Mouse (Mus musculus) heart, embryonic 14.5 days (tissue): ENCODE measurements at regions not wholly inside any gene's neighbourhood (a gene's known extent, or its start where the extent isn't known, plus 50 kb on each side); places are given as distances from the start of the nearest gene placed in this dataset.

Source experiments
- ATAC-seq: fragments of 200-750 bp; cut with Nextera tagmentation; 2 replicates; pipeline ENCODE4 v1.8.0; 2017; ENCODE audit warnings: low read depth, moderate TSS enrichment; ENCODE audit not compliant: insufficient number of reproducible peaks, insufficient read depth, low FRiP score
- H3K27ac ChIP-seq, 2 experiments: fragments of 200-500 bp in 1 of 2; fragments of 300-500 bp in 1 of 2; sonication (generic) in 1 of 2; replicated peaks in 1 of 2; 2 replicates each; pipeline ENCODE4 v1.5.1; 2012 to 2014; ENCODE audit warnings: low read depth in 2 of 2, low read length in 2 of 2, control low read depth in 1 of 2, mild to moderate bottlenecking in 1 of 2, mixed read lengths in 1 of 2; ENCODE audit not compliant: control insufficient read depth in 1 of 2, insufficient read depth in 1 of 2
- H3K27me3 ChIP-seq: fragments of 300-500 bp; sonication (generic); 2 replicates; pipeline ENCODE4 v1.6.1; 2014; ENCODE audit warnings: mild to moderate bottlenecking, low read length, control low read depth; ENCODE audit not compliant: control insufficient read depth, insufficient read depth
- H3K36me3 ChIP-seq: fragments of 300-500 bp; sonication (generic); 2 replicates; pipeline ENCODE4 v1.6.1; 2014; ENCODE audit warnings: mild to moderate bottlenecking, control low read depth, low read length, mixed read lengths; ENCODE audit not compliant: control insufficient read depth, insufficient read depth
- H3K4me1 ChIP-seq, 2 experiments: fragments of 200-500 bp in 1 of 2; fragments of 300-500 bp in 1 of 2; sonication (generic) in 1 of 2; 2 replicates each; pipeline ENCODE4 v1.6.1; 2012 to 2014; ENCODE audit warnings: low read length in 2 of 2, control low read depth in 1 of 2, mixed read lengths in 1 of 2; ENCODE audit not compliant: control insufficient read depth in 2 of 2, insufficient read depth in 2 of 2
- H3K4me2 ChIP-seq: fragments of 300-500 bp; sonication (generic); 2 replicates; pipeline ENCODE4 v1.6.1; 2014; ENCODE audit warnings: mild to moderate bottlenecking, low read length
- H3K4me3 ChIP-seq, 2 experiments: fragments of 200-500 bp in 1 of 2; fragments of 300-500 bp in 1 of 2; sonication (generic) in 1 of 2; 2 replicates each; pipeline ENCODE4 v1.5.1; 2012 to 2014; ENCODE audit warnings: low read length in 2 of 2, mild to moderate bottlenecking in 2 of 2, control low read depth in 1 of 2, low read depth in 1 of 2, moderate library complexity in 1 of 2; ENCODE audit not compliant: control insufficient read depth in 1 of 2, insufficient read depth in 1 of 2
- H3K9ac ChIP-seq: fragments of 300-500 bp; sonication (generic); 2 replicates; pipeline ENCODE4 v1.6.1; 2014; ENCODE audit warnings: mild to moderate bottlenecking, low read length
- H3K9me3 ChIP-seq: fragments of 300-500 bp; sonication (generic); 2 replicates; pipeline ENCODE4 v1.6.1; 2016; ENCODE audit warnings: low read length, control low read depth; ENCODE audit not compliant: control insufficient read depth
- WGBS: fragments of 180-500 bp; shearing (Covaris S2); extraction: QIAGEN DNeasy Blood & Tissue Kit; methylation state at CpG from one replicate; pipeline ENCODE4 v1.1.7; 2014; 5-methylcytosine and 5-hydroxymethylcytosine counted together

GRCm38 (mm10) chr3:123805338-123805737, 114.7 kb upstream of the Ndst3 start:
- Histone ChIP-seq H3K9ac (no peak overlapping the region), H3K4me3 (no peak overlapping the region), H3K4me2 (no peak overlapping the region), H3K4me1 (no peaks in the 10 kb centered on the region), H3K27me3 (no peaks in the 10 kb centered on the region), H3K9me3 (no peaks in the 10 kb centered on the region), H3K27ac (no peak overlapping the region), H3K36me3 (no peaks in the 10 kb centered on the region)
- 79% methylated on average over 3 of the region's 3 CpGs for WGBS
- ATAC-seq: no peak

GRCm38 (mm10) chr3:123806050-123806449, 115.4 kb upstream of the Ndst3 start:
- no peaks in the 10 kb centered on the region for H3K27me3 ChIP-seq
- H3K9me3 ChIP-seq: no peaks in the 10 kb centered on the region
- H3K4me3 ChIP-seq: no peak overlapping the region
- no peak for ATAC-seq
- WGBS: 79% methylated on average over 1 of the region's 1 CpGs
- no peak overlapping the region for H3K27ac ChIP-seq
- no peak overlapping the region for H3K9ac ChIP-seq
- no peak overlapping the region for H3K4me2 ChIP-seq
- no peaks in the 10 kb centered on the region for H3K36me3 ChIP-seq
- H3K4me1 ChIP-seq: no peaks in the 10 kb centered on the region

- H3K9ac ChIP-seq: no peak overlapping the region
- H3K27me3 ChIP-seq: no peaks in the 10 kb centered on the region
- H3K9me3 ChIP-seq: no peaks in the 10 kb centered on the region
- no peak overlapping the region for H3K4me3 ChIP-seq
- H3K4me2 ChIP-seq: no peak overlapping the region
- 70% methylated on average over 1 of the region's 1 CpGs for WGBS
- no peak overlapping the region for H3K27ac ChIP-seq
- no peak for ATAC-seq
- H3K4me1 ChIP-seq: no peaks in the 10 kb centered on the region
- H3K36me3 ChIP-seq: no peaks in the 10 kb centered on the region
Observed at GRCm38 (mm10) chr3:123806546-123806945, 115.9 kb upstream of the Ndst3 start.

- H3K4me1 ChIP-seq: no peaks in the 10 kb centered on the region
- H3K9me3 ChIP-seq: no peaks in the 10 kb centered on the region
- H3K27ac ChIP-seq: no peak overlapping the region
- H3K4me2 ChIP-seq: no peak overlapping the region
- 81% methylated on average over 10 of the region's 10 CpGs for WGBS
- no peak for ATAC-seq
- H3K36me3 ChIP-seq: no peaks in the 10 kb centered on the region
- no peak overlapping the region for H3K4me3 ChIP-seq
- H3K27me3 ChIP-seq: no peaks in the 10 kb centered on the region
- no peak overlapping the region for H3K9ac ChIP-seq
Observed at GRCm38 (mm10) chr3:123810018-123810942, 119.6 kb upstream of the Ndst3 start.

GRCm38 (mm10) chr3:123810943-123811499, 120.4 kb upstream of the Ndst3 start:
- Histone ChIP-seq H3K9me3 (no peaks in the 10 kb centered on the region), H3K27ac (no peak overlapping the region), H3K4me1 (no peaks in the 10 kb centered on the region), H3K27me3 (no peaks in the 10 kb centered on the region), H3K36me3 (no peaks in the 10 kb centered on the region), H3K4me2 (no peak overlapping the region), H3K9ac (no peak overlapping the region), H3K4me3 (no peak overlapping the region)
- WGBS: 80% methylated on average over 5 of the region's 5 CpGs
- ATAC-seq: no peak

GRCm38 (mm10) chr3:123828790-123829189, 138.1 kb upstream of the Ndst3 start:
- H3K27me3 ChIP-seq: no peaks in the 10 kb centered on the region
- WGBS: 72% methylated on average over 6 of the region's 6 CpGs
- no peak overlapping the region for H3K4me3 ChIP-seq
- no peak overlapping the region for H3K9ac ChIP-seq
- H3K9me3 ChIP-seq: no peaks in the 10 kb centered on the region
- H3K4me1 ChIP-seq: no peaks in the 10 kb centered on the region
- H3K27ac ChIP-seq: no peak overlapping the region
- H3K4me2 ChIP-seq: no peak overlapping the region
- no peaks in the 10 kb centered on the region for H3K36me3 ChIP-seq
- ATAC-seq: no peak

GRCm38 (mm10) chr3:123838385-123839170, 147.9 kb upstream of the Ndst3 start:
- Histone ChIP-seq H3K9ac (no peak overlapping the region), H3K27ac (no peak overlapping the region), H3K4me2 (no peak overlapping the region), H3K4me1 (no peaks in the 10 kb centered on the region), H3K27me3 (no peaks in the 10 kb centered on the region), H3K36me3 (no peaks in the 10 kb centered on the region), H3K9me3 (no peaks in the 10 kb centered on the region), H3K4me3 (no peak overlapping the region)
- ATAC-seq: no peak
- whole genome bisulfite sequencing: 76% methylated on average over 10 of the region's 10 CpGs
